Mouse (Mus musculus) ES-E14 (cell line): ENCODE measurements around the gene Pgc.

Source experiments
- MAFK ChIP-seq: IDR thresholded peaks from 2 replicates; pipeline ENCODE4 v1.6.1; 2014; ENCODE audit warnings: mild to moderate bottlenecking, low read depth, low read length, inconsistent platforms; ENCODE audit not compliant: insufficient read depth
- ZNF384 ChIP-seq: IDR thresholded peaks from 2 replicates; pipeline ENCODE4 v1.6.1; 2012; ENCODE audit warnings: low read depth, low read length, inconsistent platforms

- TF ChIP-seq ZNF384 (no peak), MAFK (no peak)
These were observed 11.6 kb upstream of the Pgc start for GRCm38 (mm10) chr17:47715037-47715436.
